Mouse (Mus musculus): ENCODE data around the gene Hacd2. TPM values are rescaled to one million over a fixed set of nuclear protein-coding genes. Genes with fewer than 3 reads are reported as not detected.

Gene Hacd2
- polyA plus RNA-seq, 1 experiment from 2014 or later, result 40.8 TPM

Other genes with a start within 250 kb of the Hacd2 start
- gene Adcy5, start 132.4 kb downstream of the Hacd2 start, polyA plus RNA-seq (2015; fragmentation: Nextera tagmentation; extraction: Ambion mirVana), result 2.6 and 3.4 TPM in 2 replicates